ENCODE assay signal across 8 mouse cellular contexts in genomic region chr10:75063301-75063965, GRCm38 (mm10). TPM values are rescaled to one million over a fixed set of nuclear protein-coding genes. Genes with fewer than 3 reads are reported as not detected.
A peak's percentile ranks its signal among the peaks of the same experiment; 100 is the strongest.
DNase-seq lines count a peak whose midpoint lies in the region; ATAC-seq lines count a peak whose summit lies in the region.

No protein-coding gene starts in this region.

- no peak overlapping the region for H3K27ac ChIP-seq in lung, embryonic 16.5 days (ENCODE audit: low read length)
- peak overlapping the region; percentile 36; the same call in 1 of the 2 replicates for H3K27ac ChIP-seq in forebrain, embryonic 14.5 days (ENCODE audit: low read depth, low read length)
- 0 out of 2 replicates have a peak overlapping the region, but pooled peaks have one; percentile 27 for H3K27ac ChIP-seq in kidney, embryonic 15.5 days
- no peak overlapping the region for H3K27ac ChIP-seq in neural tube, embryonic 12.5 days

- WGBS in lung, embryonic 16.5 days, result 26% methylated on average over 12 of the region's 12 CpGs
- WGBS in forebrain, embryonic 14.5 days, result 50% methylated on average over 12 of the region's 12 CpGs
- 52% methylated on average over 12 of the region's 12 CpGs for WGBS in kidney, embryonic 15.5 days
- WGBS in neural tube, embryonic 12.5 days, result 81% methylated on average over 12 of the region's 12 CpGs

- no peak for DNase-seq in lung, postnatal 10 days
- peak; percentile 24 for DNase-seq in forebrain, embryonic 14.5 days (ENCODE audit: low spot score)
- no peak for DNase-seq in thymus, postnatal 36 days
- DNase-seq in ovary, postnatal 10 days (ENCODE audit: low spot score), result no peak
- no peak for DNase-seq in gastrocnemius, postnatal 4 days (ENCODE audit: low spot score in 2 of 2)

- H3K9ac ChIP-seq in lung, embryonic 16.5 days (ENCODE audit: low read length), result peak overlapping the region; percentile 36
- H3K9ac ChIP-seq in forebrain, embryonic 14.5 days (ENCODE audit: low read length), result peak overlapping the region; percentile 55
- 0 out of 2 replicates have a peak overlapping the region, but pooled peaks have one; percentile 1 for H3K9ac ChIP-seq in kidney, embryonic 15.5 days
- peak overlapping the region; percentile 35; the same call in 1 of the 2 replicates for H3K9ac ChIP-seq in neural tube, embryonic 12.5 days

- H3K9me3 ChIP-seq in lung, embryonic 16.5 days (ENCODE audit: control insufficient read depth, low read length), result no peaks in the 10 kb centered on the region
- H3K9me3 ChIP-seq in forebrain, embryonic 14.5 days (replicated peaks; ENCODE audit: control insufficient read depth, low read length), result no peaks in the 10 kb centered on the region
- no peaks in the 10 kb centered on the region for H3K9me3 ChIP-seq in kidney, embryonic 15.5 days (replicated peaks)
- H3K9me3 ChIP-seq in neural tube, embryonic 12.5 days, result no peaks in the 10 kb centered on the region

- peak overlapping the region; percentile 94 for H3K4me2 ChIP-seq in lung, embryonic 16.5 days (ENCODE audit: low read depth, low read length)
- H3K4me2 ChIP-seq in forebrain, embryonic 14.5 days (ENCODE audit: low read length), result peak overlapping the region; percentile 93
- peak overlapping the region; percentile 86 for H3K4me2 ChIP-seq in kidney, embryonic 15.5 days
- peak overlapping the region; percentile 84 for H3K4me2 ChIP-seq in neural tube, embryonic 12.5 days (replicated peaks)

- peaks cover 64% of the 10 kb centered on the region for H3K4me1 ChIP-seq in lung, embryonic 16.5 days (replicated peaks; ENCODE audit: control insufficient read depth, insufficient read depth, low read length)
- H3K4me1 ChIP-seq in forebrain, embryonic 14.5 days (ENCODE audit: control insufficient read depth, insufficient read depth, low read length), result peaks cover 44% of the 10 kb centered on the region
- peaks cover 61% of the 10 kb centered on the region for H3K4me1 ChIP-seq in kidney, embryonic 15.5 days
- peaks cover 66% of the 10 kb centered on the region for H3K4me1 ChIP-seq in neural tube, embryonic 12.5 days

- no peak for ATAC-seq in lung, embryonic 16.5 days (ENCODE audit: low read depth)
- no peak for ATAC-seq in forebrain, embryonic 14.5 days
- ATAC-seq in kidney, embryonic 15.5 days (replicated peaks; ENCODE audit: low FRiP score), result no peak
- no peak for ATAC-seq in neural tube, embryonic 12.5 days (ENCODE audit: low FRiP score, low read depth)

- H3K27me3 ChIP-seq in lung, embryonic 16.5 days (ENCODE audit: control insufficient read depth, insufficient read depth, low read depth, low read length), result no peaks in the 10 kb centered on the region
- no peaks in the 10 kb centered on the region for H3K27me3 ChIP-seq in forebrain, embryonic 14.5 days (replicated peaks; ENCODE audit: control insufficient read depth, insufficient read depth, low read length)
- no peaks in the 10 kb centered on the region for H3K27me3 ChIP-seq in kidney, embryonic 15.5 days
- no peaks in the 10 kb centered on the region for H3K27me3 ChIP-seq in neural tube, embryonic 12.5 days (replicated peaks)

- H3K4me3 ChIP-seq in lung, embryonic 16.5 days (ENCODE audit: low read length), result peak overlapping the region; percentile 89
- H3K4me3 ChIP-seq in forebrain, embryonic 14.5 days (ENCODE audit: low read depth, low read length), result peak overlapping the region; percentile 92
- peak overlapping the region; percentile 77 for H3K4me3 ChIP-seq in kidney, embryonic 15.5 days (replicated peaks)
- peak overlapping the region; percentile 88 for H3K4me3 ChIP-seq in neural tube, embryonic 12.5 days

- no peaks in the 10 kb centered on the region for H3K36me3 ChIP-seq in lung, embryonic 16.5 days (ENCODE audit: control insufficient read depth, insufficient read depth, low read length)
- H3K36me3 ChIP-seq in forebrain, embryonic 14.5 days (ENCODE audit: control insufficient read depth, insufficient read depth, low read length), result no peaks in the 10 kb centered on the region
- no peaks in the 10 kb centered on the region for H3K36me3 ChIP-seq in kidney, embryonic 15.5 days
- H3K36me3 ChIP-seq in neural tube, embryonic 12.5 days, result 0 out of 2 replicates have a peak, but pooled peaks cover 8% of the 10 kb centered on the region

RNA-seq across cellular contexts. Expression of gene Bcr, which starts 3.0 kb away (rescaled TPM):
- 11.2 and 14.3 TPM in 2 replicates for polyA plus RNA-seq in lung, embryonic 16.5 days (2015; fragmentation: Nextera tagmentation; extraction: Ambion mirVana)
- 12.6 and 12.8 TPM in 2 replicates for polyA plus RNA-seq in forebrain, embryonic 14.5 days (2014; fragmentation: Nextera tagmentation; extraction: Ambion mirVana)
- polyA plus RNA-seq in kidney, embryonic 15.5 days (2015; fragmentation: Nextera tagmentation; extraction: Ambion mirVana), result 6.0 and 6.6 TPM in 2 replicates
- 11.5 and 13.6 TPM in 2 replicates for polyA plus RNA-seq in neural tube, embryonic 12.5 days (2016; fragmentation: Nextera tagmentation; extraction: Ambion mirVana)
- total RNA-seq in gastrocnemius, postnatal 4 days (2021), result 10 to 100 TPM in 1 of 2 experiments, 1 to 10 TPM in 1; 7.3 to 10.5 TPM

RNA-seq across cellular contexts. Expression of gene Rab36, which starts 26.6 kb away (rescaled TPM):
- 12.9 and 13.2 TPM in 2 replicates for polyA plus RNA-seq in lung, embryonic 16.5 days (2015; fragmentation: Nextera tagmentation; extraction: Ambion mirVana)
- 10.5 and 11.1 TPM in 2 replicates for polyA plus RNA-seq in forebrain, embryonic 14.5 days (2014; fragmentation: Nextera tagmentation; extraction: Ambion mirVana)
- 9.3 and 12.8 TPM in 2 replicates for polyA plus RNA-seq in kidney, embryonic 15.5 days (2015; fragmentation: Nextera tagmentation; extraction: Ambion mirVana)
- polyA plus RNA-seq in neural tube, embryonic 12.5 days (2016; fragmentation: Nextera tagmentation; extraction: Ambion mirVana), result 8.9 and 10.6 TPM in 2 replicates
- 1 to 10 TPM; 1.7 to 2.5 TPM for total RNA-seq in gastrocnemius, postnatal 4 days (2021)

RNA-seq across cellular contexts. Expression of gene Rsph14, which starts 31.0 kb away (rescaled TPM):
- polyA plus RNA-seq in lung, embryonic 16.5 days (2015; fragmentation: Nextera tagmentation; extraction: Ambion mirVana), result 3.3 and 5.0 TPM in 2 replicates
- polyA plus RNA-seq in forebrain, embryonic 14.5 days (2014; fragmentation: Nextera tagmentation; extraction: Ambion mirVana), result 0.22 TPM in 1 of 2 replicates, not detected in the other
- polyA plus RNA-seq in kidney, embryonic 15.5 days (2015; fragmentation: Nextera tagmentation; extraction: Ambion mirVana), result not detected in 2 replicates
- polyA plus RNA-seq in neural tube, embryonic 12.5 days (2016; fragmentation: Nextera tagmentation; extraction: Ambion mirVana), result not detected in 2 replicates
- not detected for total RNA-seq in gastrocnemius, postnatal 4 days (2021)

Comparison
In these comparisons a context has a peak if more than half of its experiments do, and no peak if none do; other contexts are left out.
1. H3K27ac ChIP-seq: peak in forebrain, embryonic 14.5 days (single experiment) and kidney, embryonic 15.5 days (single experiment); none in lung, embryonic 16.5 days (single experiment) and neural tube, embryonic 12.5 days (single experiment).
2. H3K9ac ChIP-seq: peak in every context shown above with its lines; median percentile 55 in forebrain, embryonic 14.5 days; 36 in lung, embryonic 16.5 days; 35 in neural tube, embryonic 12.5 days; 1 in kidney, embryonic 15.5 days.
3. Peak in every context shown above with its lines, with median percentiles within 50 percentile points of each other: H3K4me2 ChIP-seq and H3K4me3 ChIP-seq.